Comparison of ENCODE assay signal across 10 mouse cellular contexts in the genomic region with DNA sequence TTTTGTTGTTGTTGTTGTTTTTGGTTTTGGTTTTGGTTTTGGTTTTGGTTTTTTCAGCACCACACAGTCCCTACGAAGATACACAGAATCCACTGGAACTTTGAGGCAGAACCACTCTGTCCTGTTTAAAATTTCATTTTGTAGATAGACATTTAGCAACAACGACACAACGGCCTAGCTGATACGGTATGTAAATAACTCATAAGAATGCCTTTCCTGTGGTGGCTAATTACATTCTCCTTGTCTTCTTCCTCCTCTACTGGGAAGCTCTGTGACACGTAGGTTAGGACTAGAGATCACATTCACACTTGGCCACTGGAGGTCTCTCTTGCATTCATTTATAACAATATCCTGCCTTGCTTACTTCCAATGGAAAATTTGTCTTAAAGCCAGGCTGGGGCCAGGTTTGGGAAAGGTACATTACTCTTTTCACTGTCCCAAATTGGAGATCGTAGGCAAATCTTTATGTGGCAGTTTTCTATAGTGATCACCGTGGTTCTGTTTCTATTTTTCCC. TPM values are rescaled to one million over a fixed set of nuclear protein-coding genes. Genes with fewer than 3 reads are reported as not detected.
DNase-seq lines count a peak whose midpoint lies in the region; ATAC-seq and TF ChIP-seq lines count a peak whose summit lies in the region.
"Had no signal": no experiment of that assay in that cellular context is flagged by ENCODE, and none has a peak within 500 bp of the region (broad histone marks: within the 10 kb centered on the region; RNA-seq: fewer than 3 reads in every experiment).

No protein-coding gene starts in this region.

- 43% methylated on average over 7 of the region's 7 CpGs for WGBS in hindbrain, embryonic 15.5 days
- WGBS in hindbrain, embryonic 12.5 days: 46% methylated on average over 7 of the region's 7 CpGs
- WGBS in hindbrain, postnatal 0 days: 40% methylated on average over 7 of the region's 7 CpGs

- H3K36me3 ChIP-seq in hindbrain, embryonic 15.5 days: no peaks in the 10 kb centered on the region
- H3K36me3 ChIP-seq in hindbrain, embryonic 12.5 days: no peaks in the 10 kb centered on the region
- H3K36me3 ChIP-seq in hindbrain, postnatal 0 days (ENCODE audit: insufficient read depth, low read length): no peaks in the 10 kb centered on the region
- H3K36me3 ChIP-seq: embryonic facial prominence, embryonic 12.5 days had no signal

- no peak overlapping the region for H3K4me2 ChIP-seq in hindbrain, embryonic 15.5 days
- H3K4me2 ChIP-seq in hindbrain, embryonic 12.5 days (replicated peaks): no peak overlapping the region
- no peak overlapping the region for H3K4me2 ChIP-seq in hindbrain, postnatal 0 days (ENCODE audit: low read depth, low read length)
- H3K4me2 ChIP-seq: embryonic facial prominence, embryonic 12.5 days had no signal

- no peaks in the 10 kb centered on the region for H3K27me3 ChIP-seq in hindbrain, embryonic 15.5 days
- no peaks in the 10 kb centered on the region for H3K27me3 ChIP-seq in hindbrain, embryonic 12.5 days
- no peaks in the 10 kb centered on the region for H3K27me3 ChIP-seq in hindbrain, postnatal 0 days (ENCODE audit: insufficient read depth, low read length)
- H3K27me3 ChIP-seq: embryonic facial prominence, embryonic 12.5 days had no signal

- H3K9ac ChIP-seq in hindbrain, embryonic 15.5 days: no peak overlapping the region
- no peak overlapping the region for H3K9ac ChIP-seq in hindbrain, embryonic 12.5 days
- no peak overlapping the region for H3K9ac ChIP-seq in hindbrain, postnatal 0 days (replicated peaks; ENCODE audit: low read length)
- H3K9ac ChIP-seq: embryonic facial prominence, embryonic 12.5 days; liver, embryonic 14.5 days had no signal

- peak; percentile 29 for DNase-seq in ES-CJ7 (ENCODE audit: low read depth, low spot score)
- peak; percentile 62 for DNase-seq in hindbrain, postnatal 0 days (ENCODE audit: low spot score)
- DNase-seq in lung, postnatal 36 days: peak; percentile 56
- no peak for DNase-seq in thymus, postnatal 25 days
- DNase-seq in thymus, adult 18-20 months: no peak

- H3K4me1 ChIP-seq in hindbrain, embryonic 15.5 days (replicated peaks): no peaks in the 10 kb centered on the region
- H3K4me1 ChIP-seq in hindbrain, embryonic 12.5 days: no peaks in the 10 kb centered on the region
- no peaks in the 10 kb centered on the region for H3K4me1 ChIP-seq in hindbrain, postnatal 0 days (ENCODE audit: insufficient read depth, low read length)
- H3K4me1 ChIP-seq: embryonic facial prominence, embryonic 12.5 days had no signal

- H3K4me3 ChIP-seq in hindbrain, embryonic 15.5 days: no peak overlapping the region
- H3K4me3 ChIP-seq in hindbrain, embryonic 12.5 days: no peak overlapping the region
- no peak overlapping the region for H3K4me3 ChIP-seq in hindbrain, postnatal 0 days (ENCODE audit: low read length)
- H3K4me3 ChIP-seq: embryonic facial prominence, embryonic 12.5 days had no signal

- ATAC-seq in hindbrain, embryonic 15.5 days (ENCODE audit: low FRiP score, low read depth): peak; percentile 56; the same call in 1 of the 2 replicates
- ATAC-seq in hindbrain, embryonic 12.5 days (ENCODE audit: low FRiP score): no peak
- peak; percentile 70 for ATAC-seq in cerebellum, adult (ENCODE audit: insufficient number of reproducible peaks, low FRiP score, low TSS enrichment)
- ATAC-seq in hindbrain, postnatal 0 days: 0 out of 2 replicates have a peak, but pooled peaks have one; percentile 68

- no peaks in the 10 kb centered on the region for H3K9me3 ChIP-seq in hindbrain, embryonic 15.5 days
- H3K9me3 ChIP-seq in hindbrain, embryonic 12.5 days (replicated peaks): no peaks in the 10 kb centered on the region
- H3K9me3 ChIP-seq in hindbrain, postnatal 0 days (ENCODE audit: low read length): no peaks in the 10 kb centered on the region
- H3K9me3 ChIP-seq: embryonic facial prominence, embryonic 12.5 days had no signal

- TF ChIP-seq CTCF in hindbrain, postnatal 0 days (IDR thresholded peaks at IDR 0.05; ENCODE audit: low read depth): peak; percentile 56

- no peak overlapping the region for H3K27ac ChIP-seq in hindbrain, embryonic 15.5 days (replicated peaks)
- no peak overlapping the region for H3K27ac ChIP-seq in hindbrain, embryonic 12.5 days
- no peak overlapping the region for H3K27ac ChIP-seq in hindbrain, postnatal 0 days
- H3K27ac ChIP-seq: embryonic facial prominence, embryonic 12.5 days; liver, embryonic 14.5 days had no signal

RNA-seq across cellular contexts. Expression of a gene that starts 24.0 kb away (rescaled TPM):
- polyA plus RNA-seq in hindbrain, embryonic 15.5 days (2015; fragmentation: Nextera tagmentation; extraction: Ambion mirVana): not detected in 2 replicates
- polyA plus RNA-seq in hindbrain, embryonic 12.5 days (2016; fragmentation: Nextera tagmentation; extraction: Ambion mirVana): not detected in 2 replicates
- total RNA-seq in hindbrain, postnatal 0 days (2014; rRNA removed): not detected in 2 replicates
- polyA plus RNA-seq in hindbrain, postnatal 0 days (2015; fragmentation: Nextera tagmentation; extraction: Ambion mirVana): not detected in 2 replicates
- polyA plus RNA-seq: embryonic facial prominence, embryonic 12.5 days; liver, embryonic 14.5 days had no signal

Comparison
In these comparisons a context has a peak if more than half of its experiments do, and no peak if none do; other contexts are left out.
1. DNase-seq: peak in ES-CJ7 (single experiment), hindbrain, postnatal 0 days (single experiment) and lung, postnatal 36 days (single experiment); none in thymus, postnatal 25 days (single experiment) and thymus, adult 18-20 months (0 of 2).